Mouse (Mus musculus) Patski (cell line): ENCODE measurements around the gene Stk24. TPM values are rescaled to one million over a fixed set of nuclear protein-coding genes. Genes with fewer than 3 reads are reported as not detected.

Experiments
- ATAC-seq: fragments of 100-300 bp; one replicate; pipeline ENCODE4 v1.8.0; 2021
- CTCF ChIA-PET: fragments of 350-600 bp; sonication (Branson Sonifier 250); formaldehyde crosslinking; loops from one replicate; lab custom pipeline; 2022; ENCODE audit warnings: inconsistent platforms; lab: Charles Lee
- POLR2A ChIA-PET: fragments of 350-600 bp; sonication (Branson Sonifier 250); formaldehyde crosslinking; loops from one replicate; lab custom pipeline; 2022; ENCODE audit warnings: antibody characterized with exemption, inconsistent platforms; lab: Charles Lee
- DNase-seq: peaks from one replicate; pipeline ENCODE4 v3.0.0-alpha.2; 2011; ENCODE audit warnings: low read depth, low spot score
- H3K27me3 ChIP-seq: fragments of 371-371 bp; one replicate; pipeline ENCODE4 v1.5.1; 2021
- CTCF ChIP-seq: fragments of 100-300 bp; IDR thresholded peaks from one replicate; pipeline ENCODE4 v1.5.1; 2021
- in situ Hi-C: fragments of 300-500 bp; cut with MboI; formaldehyde crosslinking; loops from 3 replicates; pipeline ENCODE4 v1.11.1; 2018; ENCODE audit warnings: low pct_unique_long_range_greater_than_20kb, mixed read lengths
- polyA plus RNA-seq: library from polyadenylated mRNA; unstranded; gene quantifications from one replicate; pipeline ENCODE4 v1.2.3, GENCODE M21; 2021

Stk24 gene
- polyA plus RNA-seq, 1 experiment from 2014 or later: 94.0 TPM

DNA sequence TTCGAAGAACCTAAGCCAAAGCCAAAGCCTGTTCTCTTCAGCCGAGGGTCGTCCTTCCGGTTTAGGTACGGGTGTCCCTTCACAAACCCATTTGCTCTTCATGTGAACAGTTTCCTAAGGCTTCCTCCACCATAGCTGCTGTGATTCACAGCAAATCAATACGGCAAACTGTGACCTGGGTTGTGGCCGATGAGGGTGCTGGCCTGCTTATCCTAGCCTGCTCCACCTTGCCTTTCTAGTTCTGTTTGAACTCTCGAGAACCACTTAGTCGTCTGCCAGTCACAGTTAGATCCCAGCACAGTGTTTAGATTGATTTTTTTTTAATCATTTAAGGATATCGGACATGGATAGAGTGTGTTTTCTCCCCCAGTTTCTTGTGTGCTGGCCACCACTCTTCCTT is 141.1 kb downstream of the Stk24 start:
- CTCF ChIA-PET: interaction anchor here (0.6 to 1.4 kb wide), 2 partner anchors 17 to 145 kb away, joined by 3 read pairs; no protein-coding TSS in a partner anchor
- DNase-seq (no peak), ATAC-seq (no peak)
- POLR2A ChIA-PET: interaction anchor here (0.7 kb wide), 1 partner anchor 20 kb away, joined by 3 read pairs; no protein-coding TSS in a partner anchor
- no peak for TF ChIP-seq CTCF
- in situ Hi-C loops: no loop called here
- H3K27me3 ChIP-seq: no peaks in the 10 kb centered on the region

DNA sequence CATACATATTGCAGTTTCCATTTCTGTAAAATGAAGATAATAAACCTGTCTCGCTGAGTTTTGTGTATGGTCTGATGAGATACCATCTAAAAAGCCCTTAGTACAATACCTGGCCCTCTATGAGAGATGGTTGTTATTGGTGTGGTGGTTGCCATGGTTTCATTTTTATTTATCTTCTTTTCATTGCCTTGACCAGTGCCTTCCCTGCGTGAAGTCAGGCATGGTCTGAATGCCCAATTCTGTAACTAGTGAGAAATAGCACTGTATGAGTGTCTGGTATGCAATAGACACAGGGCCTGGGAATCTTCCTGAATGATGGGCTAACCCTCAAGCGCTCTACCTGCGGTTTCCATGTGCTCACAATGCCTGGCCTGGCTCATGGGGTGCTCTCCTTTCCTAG is 143.1 kb downstream of the Stk24 start:
- ChIA-PET POLR2A (interaction anchor here (1.3 kb wide), 1 partner anchor 11 kb away, joined by 3 read pairs; no protein-coding TSS in a partner anchor), CTCF (interaction anchor here (0.8 to 1.3 kb wide), 4 partner anchors 9 to 23 kb away, joined by 3 read pairs; no protein-coding TSS in a partner anchor)
- in situ Hi-C loops: no loop called here
- no peak for TF ChIP-seq CTCF
- DNase-seq (no peak), ATAC-seq (no peak)
- no peaks in the 10 kb centered on the region for H3K27me3 ChIP-seq

Other genes starting within 250 kb of the Stk24 start
- 0.01 TPM for gene Slc15a1, start 125.2 kb upstream of the Stk24 start, polyA plus RNA-seq